Mouse (Mus musculus) liver, embryonic 14.5 days (tissue): ENCODE results near the gene Sowaha. TPM values are rescaled to one million over a fixed set of nuclear protein-coding genes. Genes with fewer than 3 reads are reported as not detected.

ENCODE experiments used
- polyA plus RNA-seq, 2 experiments: library from polyadenylated mRNA; depleted of rRNA in 1 of 2; stranded (reverse) in 1 of 2; unstranded in 1 of 2; fragments of >200 nt; fragmentation: Nextera tagmentation in 1 of 2; extraction: Ambion mirVana in 1 of 2; gene quantifications; 2 replicates each; pipeline versions ENCODE4 v1.2.1 to v1.2.3; 2012 to 2014

The Sowaha gene
- polyA plus RNA-seq, 2 experiments: 13.1 to 15.4 TPM

Other genes starting within 250 kb of the Sowaha start
- 14.4 and 26.6 TPM in 2 replicates for gene Hspa4, start 179.8 kb downstream of the Sowaha start, polyA plus RNA-seq (2012; rRNA removed)
- gene Hspa4, start 179.8 kb downstream of the Sowaha start, polyA plus RNA-seq (2014; fragmentation: Nextera tagmentation; extraction: Ambion mirVana): 47.0 and 50.3 TPM in 2 replicates
- gene Zcchc10, start 155.6 kb downstream of the Sowaha start, polyA plus RNA-seq (2012; rRNA removed): 5.7 and 7.6 TPM in 2 replicates
- gene Zcchc10, start 155.6 kb downstream of the Sowaha start, polyA plus RNA-seq (2014; fragmentation: Nextera tagmentation; extraction: Ambion mirVana): 10.7 and 12.3 TPM in 2 replicates
- gene Aff4, start 129.4 kb downstream of the Sowaha start, polyA plus RNA-seq (2012; rRNA removed): 3.1 and 4.0 TPM in 2 replicates
- gene Aff4, start 129.4 kb downstream of the Sowaha start, polyA plus RNA-seq (2014; fragmentation: Nextera tagmentation; extraction: Ambion mirVana): 7.2 and 8.7 TPM in 2 replicates
- gene Leap2, start 57.1 kb downstream of the Sowaha start, polyA plus RNA-seq (2012; rRNA removed): 11.6 and 16.3 TPM in 2 replicates
- 40.7 and 42.7 TPM in 2 replicates for gene Leap2, start 57.1 kb downstream of the Sowaha start, polyA plus RNA-seq (2014; fragmentation: Nextera tagmentation; extraction: Ambion mirVana)
- gene Uqcrq, start 49.4 kb downstream of the Sowaha start, polyA plus RNA-seq (2012; rRNA removed): 117 and 237 TPM in 2 replicates
- gene Uqcrq, start 49.4 kb downstream of the Sowaha start, polyA plus RNA-seq (2014; fragmentation: Nextera tagmentation; extraction: Ambion mirVana): 631 and 677 TPM in 2 replicates
- gene Gdf9, start 49.3 kb downstream of the Sowaha start, polyA plus RNA-seq (2012; rRNA removed): 0.12 and 0.24 TPM in 2 replicates
- 0.25 and 0.41 TPM in 2 replicates for gene Gdf9, start 49.3 kb downstream of the Sowaha start, polyA plus RNA-seq (2014; fragmentation: Nextera tagmentation; extraction: Ambion mirVana)
- gene Gm10447, start 23.2 kb downstream of the Sowaha start, polyA plus RNA-seq (2012; rRNA removed): 0.15 and 0.19 TPM in 2 replicates
- not detected in 2 replicates for gene Gm10447, start 23.2 kb downstream of the Sowaha start, polyA plus RNA-seq (2014; fragmentation: Nextera tagmentation; extraction: Ambion mirVana)
- 1.5 and 1.7 TPM in 2 replicates for gene Shroom1, start 23.1 kb downstream of the Sowaha start, polyA plus RNA-seq (2012; rRNA removed)
- gene Shroom1, start 23.1 kb downstream of the Sowaha start, polyA plus RNA-seq (2014; fragmentation: Nextera tagmentation; extraction: Ambion mirVana): 1.6 and 1.7 TPM in 2 replicates
- gene Gm9837, start 9.8 kb downstream of the Sowaha start, polyA plus RNA-seq (2012; rRNA removed): not detected in 2 replicates
- gene Gm9837, start 9.8 kb downstream of the Sowaha start, polyA plus RNA-seq (2014; fragmentation: Nextera tagmentation; extraction: Ambion mirVana): not detected in 2 replicates
- gene Gm9945, start 108 bp downstream of the Sowaha start, polyA plus RNA-seq (2012; rRNA removed): 0.10 and 0.27 TPM in 2 replicates
- 0.46 and 0.56 TPM in 2 replicates for gene Gm9945, start 108 bp downstream of the Sowaha start, polyA plus RNA-seq (2014; fragmentation: Nextera tagmentation; extraction: Ambion mirVana)
- gene Sept8, start 39.0 kb upstream of the Sowaha start, polyA plus RNA-seq (2012; rRNA removed): 25.4 and 33.1 TPM in 2 replicates
- gene Sept8, start 39.0 kb upstream of the Sowaha start, polyA plus RNA-seq (2014; fragmentation: Nextera tagmentation; extraction: Ambion mirVana): 18.3 and 21.5 TPM in 2 replicates
- gene Kif3a, start 87.1 kb upstream of the Sowaha start, polyA plus RNA-seq (2012; rRNA removed): 2.1 and 3.3 TPM in 2 replicates
- 6.4 and 7.7 TPM in 2 replicates for gene Kif3a, start 87.1 kb upstream of the Sowaha start, polyA plus RNA-seq (2014; fragmentation: Nextera tagmentation; extraction: Ambion mirVana)
- gene Il4, start 138.4 kb upstream of the Sowaha start, polyA plus RNA-seq (2012; rRNA removed): 0.26 and 0.27 TPM in 2 replicates
- 0.61 and 0.73 TPM in 2 replicates for gene Il4, start 138.4 kb upstream of the Sowaha start, polyA plus RNA-seq (2014; fragmentation: Nextera tagmentation; extraction: Ambion mirVana)
- gene Il13, start 154.4 kb upstream of the Sowaha start, polyA plus RNA-seq (2012; rRNA removed): 0.04 TPM in 1 of 2 replicates, not detected in the other
- gene Il13, start 154.4 kb upstream of the Sowaha start, polyA plus RNA-seq (2014; fragmentation: Nextera tagmentation; extraction: Ambion mirVana): not detected in 2 replicates
- gene Rad50, start 227.0 kb upstream of the Sowaha start, polyA plus RNA-seq (2012; rRNA removed): 3.1 and 5.1 TPM in 2 replicates
- gene Rad50, start 227.0 kb upstream of the Sowaha start, polyA plus RNA-seq (2014; fragmentation: Nextera tagmentation; extraction: Ambion mirVana): 10.0 and 10.3 TPM in 2 replicates
- gene Il5, start 240.5 kb upstream of the Sowaha start, polyA plus RNA-seq (2012; rRNA removed): not detected in 2 replicates
- not detected in 2 replicates for gene Il5, start 240.5 kb upstream of the Sowaha start, polyA plus RNA-seq (2014; fragmentation: Nextera tagmentation; extraction: Ambion mirVana)